Mouse (Mus musculus) retina, embryonic 14.5 days (tissue): ENCODE measurements around the gene Usp2.
A peak's percentile ranks its signal among the peaks of the same experiment; 100 is the strongest.

ENCODE experiments used
- DNase-seq: peaks from one replicate; pipeline ENCODE4 v3.0.0-alpha.2; 2015; ENCODE audit warnings: low spot score

Gene Usp2

DNA sequence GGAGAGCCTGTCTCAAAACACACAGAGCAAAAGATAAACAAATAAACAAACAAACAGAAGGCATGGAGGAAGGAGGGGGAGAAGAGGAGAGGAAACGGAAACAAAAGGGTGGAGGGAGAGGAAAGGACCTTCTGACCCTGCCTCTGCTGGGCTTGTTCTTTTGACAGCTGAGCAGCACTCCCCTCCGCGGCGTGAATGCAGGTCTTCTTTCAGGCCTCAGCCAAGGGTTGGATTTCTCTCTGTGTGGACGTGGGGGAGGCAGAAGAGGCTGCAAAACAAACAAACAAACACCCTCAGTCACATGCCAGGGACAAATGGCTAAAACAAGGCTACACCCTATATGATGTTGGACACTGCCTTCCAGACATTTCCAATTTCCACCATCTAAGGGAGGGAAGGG, 58.2 kb downstream of the Usp2 start:
- DNase-seq: no peak

DNA sequence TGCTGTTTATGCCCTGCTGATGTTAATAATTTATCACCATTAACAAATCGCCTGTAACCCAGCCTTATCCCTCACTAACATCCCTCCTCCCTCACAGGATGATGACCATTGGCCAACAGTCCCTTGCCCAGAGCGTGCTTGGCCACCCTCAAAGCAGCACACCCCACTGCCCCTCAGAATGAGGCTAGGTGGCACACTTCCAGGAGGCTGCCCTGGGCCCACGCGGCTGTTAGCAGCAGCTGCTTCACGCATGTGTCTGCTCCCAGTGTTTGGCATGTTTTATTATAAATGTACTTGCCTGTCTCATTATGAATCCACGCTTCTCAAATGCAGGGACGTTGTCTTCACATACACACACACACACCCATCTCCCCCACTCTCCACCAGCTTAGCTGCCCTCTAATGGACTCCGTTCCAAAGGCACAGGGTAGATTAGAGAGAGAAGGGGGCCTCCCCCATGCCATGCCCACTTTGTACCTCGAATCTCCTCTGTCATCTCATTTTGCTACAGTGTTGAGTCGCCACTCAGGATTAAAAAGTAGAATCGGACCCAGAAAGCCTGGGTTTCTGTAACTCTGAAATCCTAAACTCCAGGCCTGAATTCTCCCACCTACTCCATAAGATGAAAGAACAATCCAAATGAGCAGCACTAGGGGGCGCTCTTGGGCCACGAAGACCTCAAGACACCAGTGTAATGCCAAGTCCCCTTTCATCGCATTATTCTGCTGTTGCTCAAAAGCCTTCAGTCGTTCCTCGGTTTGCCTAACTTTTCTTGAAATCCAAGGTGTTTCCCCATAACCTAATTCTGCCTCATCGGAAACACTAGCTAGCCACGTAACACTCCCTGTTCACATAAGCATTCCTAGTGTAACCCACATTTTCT, 59.0 kb downstream of the Usp2 start:
- peak; percentile 93 for DNase-seq

GRCm38 (mm10) chr9:44126746-44127145, 59.9 kb downstream of the Usp2 start:
- no peak for DNase-seq

DNA sequence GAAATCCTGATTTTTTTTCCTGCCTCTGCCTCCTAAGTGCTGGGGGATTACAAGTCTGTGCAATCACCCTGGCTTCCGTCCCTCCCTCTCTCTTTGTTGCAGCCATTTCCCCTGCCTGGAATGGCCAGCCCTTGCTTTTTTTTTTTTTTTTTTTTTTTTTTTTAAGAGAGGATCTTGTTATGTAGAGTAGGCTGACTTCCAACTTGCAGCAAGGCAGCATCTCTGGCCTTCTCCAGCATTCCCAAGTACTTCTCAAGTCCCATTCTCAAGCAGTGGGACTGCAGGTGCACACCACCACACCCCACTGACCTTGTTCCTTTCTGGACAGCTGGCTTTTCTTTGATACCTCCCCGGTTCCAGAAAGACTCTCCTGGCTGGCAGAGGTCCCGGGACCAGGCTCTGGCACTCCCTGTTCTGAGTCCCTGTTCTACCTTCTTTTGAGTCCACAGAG, 60.6 kb downstream of the Usp2 start:
- DNase-seq: no peak

DNA sequence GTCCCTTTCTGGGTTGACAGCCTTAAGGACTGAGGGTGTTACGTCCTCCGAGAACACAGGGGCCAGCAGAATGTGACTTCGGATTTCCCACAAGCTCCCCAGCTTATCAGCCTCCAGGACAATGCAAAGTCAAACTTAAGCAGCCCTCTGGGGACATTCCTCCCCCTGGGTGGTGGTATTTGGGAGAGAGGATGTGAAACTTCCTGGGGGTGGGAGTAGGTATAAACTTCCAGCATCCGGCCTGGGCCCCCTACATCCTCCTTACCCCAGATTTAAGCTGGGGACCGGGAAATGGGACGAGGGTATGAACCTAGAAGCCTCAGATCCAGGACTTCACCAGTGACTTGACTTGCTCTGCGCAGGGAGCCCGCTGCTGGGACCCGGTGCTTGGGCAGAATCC, 62.8 kb downstream of the Usp2 start:
- no peak for DNase-seq

- peak; percentile 57 for DNase-seq
These were observed 63.2 kb downstream of the Usp2 start for GRCm38 (mm10) chr9:44130034-44130433.

- peak; percentile 45 for DNase-seq
These were observed 63.9 kb downstream of the Usp2 start for GRCm38 (mm10) chr9:44130581-44131275.

- DNase-seq: no peak
These were observed 64.4 kb downstream of the Usp2 start for GRCm38 (mm10) chr9:44131276-44131590.

GRCm38 (mm10) chr9:44132200-44132599, 65.4 kb downstream of the Usp2 start:
- DNase-seq: no peak

DNA sequence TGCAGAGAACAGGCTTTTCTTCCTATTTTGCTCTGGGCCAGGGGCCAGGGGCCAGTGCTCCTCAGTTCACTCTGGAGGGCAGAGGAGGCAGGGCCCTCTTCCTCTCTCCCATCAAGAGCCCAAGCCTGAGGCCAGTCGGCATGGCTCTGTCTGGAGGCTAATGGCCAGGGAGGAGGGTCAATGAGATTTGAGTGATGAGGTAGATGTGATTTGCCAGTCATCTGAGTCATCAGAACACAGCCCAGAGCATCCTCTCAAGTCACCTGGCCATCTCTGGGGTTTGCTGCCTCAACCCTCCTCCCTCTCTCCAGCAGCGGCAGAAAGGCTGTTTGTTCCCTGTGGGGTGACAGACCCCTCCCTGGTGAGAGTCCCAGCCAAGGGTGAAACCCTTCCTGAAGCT, 66.5 kb downstream of the Usp2 start:
- DNase-seq: no peak

GRCm38 (mm10) chr9:44134101-44134850, 67.5 kb downstream of the Usp2 start, which contains the start of gene Mcam:
Gene Mcam (plus strand): TSS chr9:44134469.
- DNase-seq: peak; percentile 58

- DNase-seq: no peak
These were observed 68.3 kb downstream of the Usp2 start for GRCm38 (mm10) chr9:44134851-44135730.

DNA sequence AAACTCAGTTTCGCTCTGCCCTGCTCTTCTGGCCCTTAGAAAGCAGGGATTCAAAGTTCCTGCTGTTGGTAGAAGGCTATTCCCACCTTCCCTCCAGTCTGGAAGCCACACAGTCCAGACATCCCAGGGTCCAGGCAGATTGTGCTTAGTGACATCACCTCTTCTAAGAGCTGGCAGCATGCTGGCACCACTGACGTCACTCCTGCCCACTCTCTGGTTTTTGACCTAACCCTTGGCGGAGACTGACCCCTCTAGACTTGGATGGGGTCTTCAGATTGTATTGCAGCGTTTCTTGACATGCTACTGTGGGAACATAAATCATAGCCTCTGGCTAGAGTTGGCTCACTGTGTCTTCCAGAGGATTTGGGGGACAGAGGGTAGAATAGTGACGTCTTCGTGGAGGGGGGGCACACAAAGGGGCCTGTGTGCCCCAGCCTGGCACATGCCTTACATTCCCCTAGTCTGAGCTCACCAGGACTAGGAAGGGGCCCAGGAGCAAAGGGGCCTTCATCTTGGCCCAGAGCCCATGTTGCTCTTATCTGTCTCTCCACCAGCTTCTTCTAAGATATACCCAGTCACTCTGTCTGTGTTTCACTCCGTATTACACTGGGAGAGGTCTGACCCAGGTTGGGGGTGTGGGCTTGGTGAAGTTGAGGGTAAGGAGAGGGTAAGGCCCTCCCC, 69.0 kb downstream of the Usp2 start:
- DNase-seq: no peak

DNA sequence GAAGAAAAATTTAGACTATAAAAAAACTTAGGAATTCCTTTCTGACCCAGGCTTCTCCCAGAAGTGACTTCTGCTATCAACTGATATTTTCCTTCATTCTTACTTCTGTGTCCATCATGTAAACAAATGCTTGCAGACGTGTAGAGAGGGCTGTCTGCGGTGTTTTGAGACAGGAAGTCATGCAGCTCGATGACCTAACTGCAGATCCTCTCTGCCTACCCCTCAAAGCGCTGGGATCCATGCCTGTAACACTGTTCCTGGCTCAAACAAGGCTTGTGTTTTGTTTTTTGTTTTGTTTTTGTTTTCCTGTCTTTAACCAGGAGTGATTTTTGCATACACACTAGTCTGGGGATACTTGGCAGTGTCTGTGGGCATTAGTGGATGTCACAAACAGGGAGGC, 71.0 kb downstream of the Usp2 start:
- no peak for DNase-seq

DNA sequence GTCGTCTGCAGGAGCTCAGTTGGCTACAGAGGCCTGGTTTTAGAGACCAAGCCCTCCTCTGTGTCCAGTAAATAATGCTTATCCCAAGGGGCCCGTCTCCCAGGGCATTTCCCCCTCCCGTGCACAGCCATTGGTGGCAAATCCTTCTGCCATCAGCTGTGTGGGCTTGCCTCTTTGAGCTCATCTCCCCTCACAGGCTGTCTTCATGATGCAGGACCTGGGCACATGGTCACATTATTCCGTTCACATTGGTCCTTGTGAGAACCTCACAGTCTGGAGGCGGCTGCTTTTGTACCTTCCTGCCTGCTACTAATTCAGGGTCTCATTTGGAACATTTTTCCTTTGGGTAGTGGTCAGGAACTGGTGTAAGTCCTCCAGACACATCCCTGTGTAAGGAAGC, 75.1 kb downstream of the Usp2 start:
- DNase-seq: no peak

GRCm38 (mm10) chr9:44143421-44143820, 76.6 kb downstream of the Usp2 start:
- DNase-seq: no peak

DNA sequence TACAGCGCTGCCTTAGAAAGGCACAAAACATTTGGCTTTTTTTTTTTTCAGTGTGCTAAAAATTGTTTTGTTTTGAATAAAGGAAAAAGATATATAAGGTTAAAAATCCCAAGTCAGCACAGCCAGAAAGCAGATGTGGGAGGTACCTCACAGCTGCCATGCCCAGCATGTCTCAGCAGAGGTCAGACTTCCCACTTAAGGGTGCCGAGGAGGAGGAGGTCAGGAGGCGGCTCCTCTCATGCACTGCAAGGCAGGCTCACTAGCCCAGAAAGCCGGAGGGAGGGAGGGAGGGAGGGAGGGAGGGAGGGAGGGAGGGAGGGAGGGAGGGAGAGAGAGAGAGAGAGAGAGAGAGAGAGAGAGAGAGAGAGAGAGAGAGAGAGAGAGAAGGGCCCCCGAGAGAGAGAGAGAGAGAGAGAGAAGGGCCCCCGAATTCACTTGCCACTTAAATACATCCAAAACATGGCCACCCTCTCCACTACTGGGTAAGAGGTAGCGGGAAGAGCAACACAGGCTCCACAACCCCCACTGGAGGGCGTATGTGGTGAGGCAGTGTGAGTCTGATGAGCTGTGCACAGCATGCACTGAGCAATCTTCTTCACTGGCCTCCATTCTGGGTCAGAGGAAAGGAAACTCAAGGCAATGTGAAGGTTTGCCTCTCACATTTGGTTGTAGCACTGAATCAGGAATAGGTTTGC, 77.3 kb downstream of the Usp2 start:
- no peak for DNase-seq

DNA sequence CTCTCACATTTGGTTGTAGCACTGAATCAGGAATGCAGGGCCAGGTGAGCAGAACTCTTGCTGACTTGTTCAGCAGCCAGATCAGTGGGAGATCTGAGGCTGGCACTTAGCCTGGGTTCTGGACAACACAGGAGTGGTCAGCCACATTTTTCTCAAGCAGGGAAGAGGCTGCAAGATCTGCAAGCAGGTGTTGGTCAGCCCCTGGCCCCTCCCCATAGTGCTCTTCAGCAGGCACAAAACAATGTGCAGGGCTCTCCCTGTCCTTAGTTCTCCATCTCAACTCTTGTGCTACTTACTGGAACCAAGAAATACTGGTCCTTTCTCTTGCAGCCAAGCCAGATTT, 77.9 kb downstream of the Usp2 start:
- no peak for DNase-seq
